Mouse (Mus musculus) kidney, adult 18-20 months (tissue): Measurements from ENCODE around the gene Tctn1.

Experiments used
- DNase-seq: peaks from one replicate; pipeline ENCODE4 v3.0.0; 2021

Tctn1 gene

GRCm38 (mm10) chr5:122263933-122264905 lies at the start of gene Tctn1:
TSS of gene Tctn1 (minus strand) at chr5:122264460.
- peak; percentile 85 for DNase-seq

DNA sequence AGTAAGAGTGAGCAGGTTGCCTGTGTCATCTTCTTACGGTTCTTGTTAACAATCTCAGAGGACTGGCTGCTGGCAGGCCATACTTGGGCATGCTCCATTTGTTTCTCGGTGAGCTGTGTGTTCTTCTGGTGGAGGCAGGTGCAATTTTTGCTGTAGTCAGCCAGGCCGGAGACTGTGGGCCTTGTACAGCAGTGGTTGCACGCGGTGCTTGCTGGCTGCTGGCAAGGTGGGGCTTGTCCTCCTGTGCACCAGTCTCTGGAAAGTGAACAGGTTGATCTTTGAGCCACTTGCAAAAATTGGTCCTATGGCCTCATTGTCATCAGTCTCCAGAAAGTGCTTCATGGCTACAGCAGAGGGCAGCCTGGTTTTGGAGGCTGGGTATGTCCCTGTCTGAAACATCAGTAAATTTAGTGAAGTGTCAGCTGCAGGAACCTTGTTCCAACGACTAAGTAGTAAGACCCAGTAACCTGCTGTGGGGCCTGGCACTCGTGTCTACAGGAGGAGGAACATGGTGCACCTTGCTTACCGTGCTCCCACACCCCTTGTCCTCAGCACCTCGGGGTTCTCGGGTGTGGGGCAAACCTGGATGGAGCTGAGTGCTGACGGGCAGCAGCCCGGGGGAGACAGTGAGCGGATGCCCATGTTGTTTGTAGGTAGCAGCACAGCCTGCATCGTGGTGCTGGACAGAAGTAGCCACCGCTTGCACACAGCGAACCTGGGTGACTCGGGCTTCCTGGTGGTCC lies 48.9 kb upstream of the Tctn1 start:
- peak; percentile 58 for DNase-seq

GRCm38 (mm10) chr5:122312346-122312745 lies 48.1 kb upstream of the Tctn1 start:
- no peak for DNase-seq

- no peak for DNase-seq
Measured at GRCm38 (mm10) chr5:122311692-122312091, 47.4 kb upstream of the Tctn1 start.

DNA sequence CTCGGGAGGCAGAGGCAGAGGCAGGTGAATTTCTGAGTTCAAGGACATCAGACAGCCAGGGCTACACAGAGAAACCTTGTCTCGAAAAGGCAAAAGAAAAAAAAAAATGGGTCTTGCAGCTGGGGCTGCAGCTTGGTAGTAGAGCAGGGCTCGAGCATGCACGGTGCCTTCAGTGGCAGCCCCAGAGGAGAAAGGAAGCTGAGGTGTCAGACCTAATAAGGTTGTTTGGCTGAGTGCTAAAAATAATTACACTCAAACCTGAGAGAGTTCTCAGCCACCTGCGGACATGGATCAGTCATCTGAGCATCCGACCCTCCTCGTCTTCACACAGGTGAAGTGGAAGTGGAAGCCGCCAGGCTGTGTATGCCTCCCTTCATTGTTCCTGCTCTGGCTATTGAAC lies 46.4 kb upstream of the Tctn1 start:
- DNase-seq = no peak

DNA sequence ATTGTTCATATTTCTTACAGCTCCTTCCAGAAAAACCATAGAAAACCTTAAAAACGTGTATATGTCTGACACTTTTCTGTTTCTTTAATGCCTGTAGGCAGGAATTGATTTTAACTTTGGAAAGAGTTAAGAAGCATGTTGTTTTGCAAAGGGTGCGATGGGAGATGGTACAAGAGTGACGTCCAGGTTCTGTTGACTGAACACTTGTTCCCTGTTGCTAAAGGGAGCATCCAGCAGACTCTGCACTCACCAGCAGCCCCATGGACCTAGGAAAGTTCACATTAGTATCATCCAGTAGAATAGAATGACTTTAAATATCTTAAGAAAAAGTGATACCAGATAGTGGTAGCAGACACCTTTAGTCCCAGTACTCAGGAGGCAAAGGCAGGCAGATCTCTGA lies 42.3 kb upstream of the Tctn1 start:
- DNase-seq = no peak

- DNase-seq = peak; percentile 54
Measured at GRCm38 (mm10) chr5:122305472-122305871, 41.2 kb upstream of the Tctn1 start.

DNA sequence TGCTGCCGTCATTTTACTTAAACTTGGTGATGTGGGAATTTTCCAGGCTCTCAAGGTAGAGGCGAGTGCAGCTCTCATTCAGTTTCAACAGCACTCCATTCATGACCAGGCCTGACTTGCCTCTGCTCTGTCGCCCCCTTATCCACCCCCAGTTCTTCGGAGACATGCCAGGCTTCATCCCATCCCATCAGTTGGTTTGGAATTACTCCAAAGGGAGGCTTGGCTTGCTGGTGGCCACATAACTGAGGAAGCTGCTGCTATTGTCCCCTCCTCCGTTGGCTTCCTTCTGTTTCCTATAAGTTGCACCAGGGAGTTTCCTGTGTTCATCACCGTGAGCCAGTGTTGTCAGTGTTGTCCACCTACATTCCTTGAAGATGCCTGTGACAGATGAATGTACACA lies 40.3 kb upstream of the Tctn1 start:
- no peak for DNase-seq

DNA sequence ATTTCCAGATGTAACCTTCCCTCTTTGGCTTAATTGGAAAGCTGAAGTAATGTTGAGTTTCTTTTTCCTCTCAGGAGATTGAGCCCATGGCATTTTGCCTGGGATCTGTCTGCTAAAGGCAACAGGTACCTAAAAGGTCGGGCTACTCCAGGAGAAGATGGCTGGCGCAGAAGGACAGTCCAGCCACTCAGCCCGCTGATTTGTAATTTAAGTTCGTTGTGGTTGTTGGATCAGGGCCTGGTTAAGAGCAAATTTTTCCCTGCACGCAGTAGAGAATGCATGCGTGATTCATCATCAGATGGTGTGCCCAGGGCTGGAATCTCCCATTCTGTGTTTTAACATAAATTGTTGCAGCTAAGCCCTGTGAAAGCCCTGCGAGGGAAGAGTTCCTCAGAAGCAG lies 39.7 kb upstream of the Tctn1 start:
- no peak for DNase-seq

- no peak for DNase-seq
Measured at GRCm38 (mm10) chr5:122302810-122303745, 38.8 kb upstream of the Tctn1 start.

DNA sequence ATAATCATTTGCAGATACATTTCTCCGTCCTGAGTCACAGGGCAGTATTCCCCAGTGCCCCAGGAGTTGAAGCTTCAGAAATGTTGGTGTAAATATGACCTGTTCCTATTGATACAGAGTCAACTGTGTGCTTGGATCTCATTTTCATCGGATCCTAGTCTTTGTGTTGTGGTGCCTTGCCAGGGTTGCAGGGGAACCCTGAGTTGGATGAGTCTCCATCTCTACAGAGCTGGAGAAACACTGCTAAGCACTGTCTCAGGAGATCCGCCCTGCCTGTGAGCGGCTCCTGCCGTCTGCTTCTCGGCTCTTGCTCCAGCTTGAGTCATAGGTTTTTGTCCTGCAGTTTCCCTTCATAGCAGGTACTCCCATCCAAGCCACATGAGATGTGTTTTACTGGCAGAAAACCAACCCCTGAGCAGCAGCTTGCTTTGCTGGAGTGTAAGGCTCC lies 35.8 kb upstream of the Tctn1 start:
- no peak for DNase-seq

DNA sequence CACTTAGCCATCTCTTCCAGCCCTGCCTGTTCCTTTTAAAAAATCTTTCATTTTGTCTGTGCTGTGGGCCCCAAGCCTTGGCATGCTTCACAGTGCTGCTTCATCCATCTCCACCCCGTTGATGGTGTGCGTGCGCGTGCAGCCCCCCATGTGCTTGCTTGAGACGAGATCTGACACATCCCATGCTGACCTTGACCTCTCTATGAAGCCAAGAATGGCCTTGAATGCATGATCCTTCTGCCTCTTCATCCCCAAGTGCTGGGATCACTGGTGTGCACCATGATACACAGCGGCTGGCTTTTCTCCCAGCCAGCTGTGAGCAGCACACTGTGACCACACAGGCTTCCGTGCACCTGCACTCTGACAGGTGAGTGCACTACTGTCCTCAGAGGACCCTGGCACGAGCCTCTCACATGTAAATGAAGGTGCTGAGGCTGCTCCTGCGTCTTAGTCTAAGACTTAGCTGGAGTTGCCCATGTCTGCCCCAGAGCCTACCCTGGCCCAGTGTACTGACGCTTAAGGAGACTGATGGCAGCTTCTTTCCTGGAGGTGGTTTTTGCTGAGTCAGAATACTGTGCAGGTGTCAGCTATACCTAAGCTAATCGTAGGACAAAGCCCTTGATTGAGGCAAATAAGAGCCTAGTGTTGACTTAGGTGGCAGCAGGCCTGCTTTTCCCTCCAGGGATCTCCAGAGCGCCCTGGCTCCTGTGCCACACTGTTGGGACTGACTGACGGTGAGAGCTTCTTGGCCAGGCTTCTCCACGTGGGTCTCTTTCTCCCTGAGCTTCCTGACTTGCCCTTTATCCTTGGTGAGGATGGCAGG lies 31.1 kb upstream of the Tctn1 start:
- no peak for DNase-seq

DNA sequence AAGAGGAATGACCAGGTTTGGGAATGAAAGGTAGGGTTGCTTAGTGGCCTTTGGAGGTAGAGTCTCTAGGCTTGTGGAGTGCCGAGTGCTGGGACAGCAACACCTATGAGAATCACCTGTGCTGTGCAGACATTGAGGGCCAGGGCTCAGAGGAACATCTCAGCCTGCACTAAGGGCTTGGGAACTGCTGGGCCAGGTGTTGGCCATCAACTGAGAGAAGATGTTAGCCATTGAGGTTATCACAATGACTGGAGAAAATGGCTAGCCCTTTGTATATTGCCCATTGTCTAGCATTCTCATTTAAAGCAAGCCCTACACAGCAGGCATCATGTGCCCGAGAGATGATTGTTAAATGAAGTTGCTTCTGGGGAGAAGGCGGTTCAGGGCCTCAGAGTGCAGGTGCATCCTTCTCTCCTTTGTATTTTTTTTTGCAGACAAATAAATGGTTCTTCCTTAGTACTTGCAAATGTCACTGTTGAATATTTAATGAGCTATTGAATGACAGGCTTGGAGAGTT lies 30.0 kb upstream of the Tctn1 start:
- no peak for DNase-seq

DNA sequence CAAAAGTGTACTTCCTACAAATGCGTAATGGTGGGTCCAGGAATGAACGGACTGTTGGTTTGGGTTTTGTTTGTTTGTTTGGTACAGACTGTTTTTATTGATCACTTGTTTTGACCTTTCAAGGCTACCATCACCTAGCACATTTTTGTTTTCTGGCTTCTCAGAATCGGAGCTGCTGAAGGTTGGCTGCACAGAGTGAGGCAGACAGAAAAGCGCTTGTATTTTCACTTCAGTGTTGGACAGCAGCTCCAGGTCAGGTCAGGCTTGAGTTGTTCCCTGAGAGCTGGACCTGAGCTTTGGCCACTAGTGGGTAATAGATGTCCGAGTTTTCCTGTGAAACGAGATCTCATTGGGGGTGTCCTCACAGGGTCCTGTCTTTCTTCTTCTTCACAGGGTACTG lies 28.9 kb upstream of the Tctn1 start:
- no peak for DNase-seq

DNA sequence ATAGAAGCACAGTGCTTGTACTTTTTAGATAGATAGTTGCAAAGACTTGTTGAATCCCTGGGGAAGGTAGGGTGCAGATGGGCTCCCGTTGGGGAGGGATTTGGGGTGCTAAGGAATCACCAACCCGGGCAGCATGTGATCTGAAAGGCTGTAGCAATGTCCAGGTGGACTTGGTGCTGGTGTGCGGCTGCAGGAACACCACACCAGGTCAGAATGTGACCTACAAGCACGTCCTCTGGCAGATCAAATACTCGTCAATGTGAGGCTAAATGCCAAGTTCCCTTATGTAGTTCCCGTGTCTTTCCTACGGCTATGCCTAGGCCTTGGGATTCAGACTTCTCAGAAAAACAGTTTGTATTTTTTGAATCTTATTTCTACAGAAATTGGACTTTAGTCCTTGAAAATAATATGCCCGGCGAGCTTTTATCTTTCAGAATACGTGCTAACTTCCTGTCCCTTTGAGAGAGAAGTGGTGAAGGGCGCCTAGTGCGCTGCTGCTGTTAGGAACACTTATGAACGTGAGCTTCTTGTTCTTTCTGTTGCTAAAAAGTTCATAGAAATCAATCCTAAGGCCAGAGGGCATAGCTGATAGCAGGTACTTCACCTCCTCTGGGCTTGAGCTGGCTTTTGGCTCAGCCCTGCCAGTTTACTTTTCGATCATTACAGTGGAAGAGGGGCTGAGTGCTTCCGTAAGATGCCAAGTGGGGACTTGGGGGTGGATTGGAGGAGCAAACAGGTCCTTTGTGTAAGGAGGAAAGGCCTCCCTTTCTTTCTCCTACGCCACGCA lies 27.5 kb upstream of the Tctn1 start:
- peak; percentile 50 for DNase-seq

DNA sequence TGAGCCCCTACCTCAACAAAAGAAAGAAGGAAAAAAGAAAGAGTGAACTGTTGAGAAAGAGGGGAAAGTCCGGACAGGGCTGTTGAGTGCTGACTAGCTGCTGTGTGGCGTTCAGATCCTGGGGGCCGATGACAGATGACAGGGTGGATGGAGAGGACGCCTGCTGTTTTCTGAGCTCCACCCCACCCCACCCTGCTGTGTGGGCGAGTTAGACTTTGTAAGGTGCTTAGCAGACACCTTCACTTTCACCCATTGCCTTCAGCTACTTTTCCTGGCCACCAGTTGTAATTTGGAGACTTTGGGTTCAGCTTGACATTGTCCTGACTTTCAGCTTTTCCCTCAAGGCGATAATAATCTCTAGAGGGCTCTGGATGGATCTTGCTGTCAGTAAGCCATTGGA lies 26.9 kb upstream of the Tctn1 start:
- no peak for DNase-seq

DNA sequence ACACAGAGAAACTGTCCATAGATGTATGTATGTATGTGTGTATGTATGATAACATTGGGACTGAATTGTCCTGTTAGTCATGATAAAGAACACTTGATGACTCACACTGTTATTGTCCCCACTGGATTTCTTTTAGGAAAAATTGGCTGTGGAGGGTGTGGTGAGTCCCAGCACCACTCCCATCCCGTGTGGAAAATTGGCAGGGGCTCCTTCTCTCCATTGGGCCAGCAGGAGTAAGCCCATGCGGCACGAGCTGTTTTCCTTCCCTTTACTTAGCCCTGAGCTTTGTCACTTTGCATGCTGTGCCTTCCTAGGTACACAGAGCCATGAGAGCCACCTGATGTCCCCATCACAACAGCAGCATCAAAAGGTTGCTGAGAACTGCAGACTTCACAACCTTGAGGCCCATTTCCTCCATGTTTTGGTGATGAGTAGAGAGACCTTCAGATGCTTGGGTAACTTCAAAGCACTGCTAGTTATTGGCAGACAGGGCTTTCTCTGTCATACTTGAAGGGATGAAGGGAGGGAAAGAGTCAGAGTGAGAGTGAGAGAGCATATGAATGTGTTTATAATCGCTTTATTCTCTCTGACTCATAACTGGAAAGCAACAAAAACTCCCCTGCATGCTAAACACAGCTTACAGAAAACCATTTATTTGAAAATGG lies 24.0 kb upstream of the Tctn1 start:
- DNase-seq = no peak

DNA sequence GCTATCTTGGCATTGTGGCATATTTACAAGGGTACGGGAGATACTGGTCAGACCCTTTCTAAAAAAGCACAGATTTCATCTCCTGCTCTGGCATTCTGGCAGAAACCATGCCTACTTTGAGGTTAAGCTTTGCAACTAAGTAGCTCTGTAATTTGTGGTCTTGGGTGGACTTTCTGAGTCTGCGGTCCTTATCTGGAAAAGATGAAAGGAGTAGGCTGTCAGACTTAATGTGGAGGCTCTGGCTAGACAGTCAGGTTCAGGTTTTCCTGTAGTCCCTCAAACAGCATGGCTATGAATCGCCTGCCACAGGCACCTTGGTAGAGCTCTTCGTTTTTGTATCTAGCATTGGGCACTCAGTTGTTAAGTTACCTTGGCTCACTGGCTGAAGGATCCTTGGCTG lies 22.8 kb upstream of the Tctn1 start:
- no peak for DNase-seq

GRCm38 (mm10) chr5:122286191-122286590 lies 21.9 kb upstream of the Tctn1 start:
- DNase-seq = no peak

DNA sequence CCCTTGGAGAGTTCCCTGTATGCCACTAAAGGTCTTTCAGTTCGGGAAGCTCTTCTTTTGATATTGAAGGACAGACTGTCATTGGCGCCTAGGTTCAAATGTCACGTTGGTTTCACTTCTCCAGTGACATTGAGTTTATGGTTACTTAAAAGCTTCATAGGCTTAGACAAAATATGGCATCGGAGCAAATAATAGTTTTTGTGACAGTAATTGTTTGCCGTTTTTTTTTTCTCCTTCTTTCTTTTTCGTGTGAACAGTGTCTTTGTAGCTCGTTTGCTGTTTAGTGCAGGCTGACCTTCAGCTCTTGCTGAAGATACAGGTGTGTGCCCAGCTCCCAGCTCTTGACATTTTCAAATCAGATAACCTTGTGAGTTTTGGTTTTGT lies 21.5 kb upstream of the Tctn1 start:
- DNase-seq = no peak
